Mouse (Mus musculus) testis, adult 2 months (tissue): ENCODE measurements around the gene Tbx19.

Experiments used
- CTCF ChIP-seq: fragments of 200-500 bp; IDR thresholded peaks from 2 replicates; pipeline ENCODE4 v1.5.1; 2012; ENCODE audit warnings: low read depth, mild to moderate bottlenecking, inconsistent platforms, low read length, moderate library complexity; ENCODE audit not compliant: control insufficient read depth, insufficient read depth, insufficient replicate concordance
- POLR2A ChIP-seq: fragments of 200-500 bp; IDR thresholded peaks from 2 replicates; pipeline ENCODE4 v1.6.1; 2012; ENCODE audit warnings: low read depth, mild to moderate bottlenecking, inconsistent platforms, low read length, moderate library complexity; ENCODE audit not compliant: control insufficient read depth

GRCm38 (mm10) chr1:165170157-165170556 lies 9.6 kb upstream of the Tbx19 start:
- TF ChIP-seq POLR2A (no peak), CTCF (no peak)
